Mouse (Mus musculus): Measurements from ENCODE around the gene Gpr4.

The Gpr4 gene

GRCm38 (mm10) chr7:19211996-19212755 is at the start of gene Gpr4:
TSS of gene Gpr4 (plus strand) at chr7:19212538.
- H3K27me3 ChIP-seq (ENCODE audit: control insufficient read depth, insufficient read depth, low read length, poor library complexity, severe bottlenecking) = no peaks in the 10 kb centered on the region; the same call in 1 of the 2 replicates
- no peak for DNase-seq (ENCODE audit: low read depth, low spot score)
- H3K36me3 ChIP-seq (ENCODE audit: control insufficient read depth, insufficient read depth, low read length, poor library complexity, severe bottlenecking) = no peaks in the 10 kb centered on the region

- DNase-seq (ENCODE audit: low read depth, low spot score) = no peak
- Histone ChIP-seq H3K36me3 (ENCODE audit: control insufficient read depth, insufficient read depth, low read length, poor library complexity, severe bottlenecking) (no peaks in the 10 kb centered on the region), H3K27me3 (ENCODE audit: control insufficient read depth, insufficient read depth, low read length, poor library complexity, severe bottlenecking) (no peaks in the 10 kb centered on the region; the same call in 1 of the 2 replicates)
Measured at GRCm38 (mm10) chr7:19162928-19163327, 49.4 kb upstream of the Gpr4 start.

- no peaks in the 10 kb centered on the region; the same call in 1 of the 2 replicates for H3K27me3 ChIP-seq (ENCODE audit: control insufficient read depth, insufficient read depth, low read length, poor library complexity, severe bottlenecking)
- no peaks in the 10 kb centered on the region for H3K36me3 ChIP-seq (ENCODE audit: control insufficient read depth, insufficient read depth, low read length, poor library complexity, severe bottlenecking)
- no peak for DNase-seq (ENCODE audit: low read depth, low spot score)
Measured at GRCm38 (mm10) chr7:19163752-19164151, 48.6 kb upstream of the Gpr4 start.

GRCm38 (mm10) chr7:19164189-19164588 is 48.1 kb upstream of the Gpr4 start:
- DNase-seq (ENCODE audit: low read depth, low spot score) = no peak
- no peaks in the 10 kb centered on the region for H3K36me3 ChIP-seq (ENCODE audit: control insufficient read depth, insufficient read depth, low read length, poor library complexity, severe bottlenecking)
- H3K27me3 ChIP-seq (ENCODE audit: control insufficient read depth, insufficient read depth, low read length, poor library complexity, severe bottlenecking) = no peaks in the 10 kb centered on the region; the same call in 1 of the 2 replicates

- peak; percentile 64 for DNase-seq (ENCODE audit: low read depth, low spot score)
- Histone ChIP-seq H3K36me3 (ENCODE audit: control insufficient read depth, insufficient read depth, low read length, poor library complexity, severe bottlenecking) (no peaks in the 10 kb centered on the region), H3K27me3 (ENCODE audit: control insufficient read depth, insufficient read depth, low read length, poor library complexity, severe bottlenecking) (no peaks in the 10 kb centered on the region; the same call in 1 of the 2 replicates)
Measured at GRCm38 (mm10) chr7:19164978-19165377, 47.4 kb upstream of the Gpr4 start.

- DNase-seq (ENCODE audit: low read depth, low spot score) = no peak
- Histone ChIP-seq H3K27me3 (ENCODE audit: control insufficient read depth, insufficient read depth, low read length, poor library complexity, severe bottlenecking) (no peaks in the 10 kb centered on the region; the same call in 1 of the 2 replicates), H3K36me3 (ENCODE audit: control insufficient read depth, insufficient read depth, low read length, poor library complexity, severe bottlenecking) (no peaks in the 10 kb centered on the region)
Measured at GRCm38 (mm10) chr7:19165656-19166423, 46.5 kb upstream of the Gpr4 start, which contains the start of gene Gipr. TSS of gene Gipr (minus strand) at chr7:19166127.

- DNase-seq (ENCODE audit: low read depth, low spot score) = no peak
- no peaks in the 10 kb centered on the region; the same call in none of the 2 replicates for H3K27me3 ChIP-seq (ENCODE audit: control insufficient read depth, insufficient read depth, low read length, poor library complexity, severe bottlenecking)
Measured at GRCm38 (mm10) chr7:19166990-19167389, 45.3 kb upstream of the Gpr4 start.

GRCm38 (mm10) chr7:19169506-19169905 is 42.8 kb upstream of the Gpr4 start:
- no peak for DNase-seq (ENCODE audit: low read depth, low spot score)
- no peaks in the 10 kb centered on the region for H3K36me3 ChIP-seq (ENCODE audit: control insufficient read depth, insufficient read depth, low read length, poor library complexity, severe bottlenecking)
- H3K27me3 ChIP-seq (ENCODE audit: control insufficient read depth, insufficient read depth, low read length, poor library complexity, severe bottlenecking) = no peaks in the 10 kb centered on the region; the same call in 1 of the 2 replicates

More at GRCm38 (mm10) chr7:19166990-19167389, 45.3 kb upstream of the Gpr4 start:
- no peaks in the 10 kb centered on the region for H3K36me3 ChIP-seq (ENCODE audit: control insufficient read depth, insufficient read depth, low read length, poor library complexity, severe bottlenecking)

GRCm38 (mm10) chr7:19170142-19170541 is 42.2 kb upstream of the Gpr4 start:
- H3K27me3 ChIP-seq (ENCODE audit: control insufficient read depth, insufficient read depth, low read length, poor library complexity, severe bottlenecking) = no peaks in the 10 kb centered on the region; the same call in 1 of the 2 replicates
- no peaks in the 10 kb centered on the region for H3K36me3 ChIP-seq (ENCODE audit: control insufficient read depth, insufficient read depth, low read length, poor library complexity, severe bottlenecking)
- no peak for DNase-seq (ENCODE audit: low read depth, low spot score)

- no peaks in the 10 kb centered on the region; the same call in 1 of the 2 replicates for H3K27me3 ChIP-seq (ENCODE audit: control insufficient read depth, insufficient read depth, low read length, poor library complexity, severe bottlenecking)
- no peak for DNase-seq (ENCODE audit: low read depth, low spot score)
- no peaks in the 10 kb centered on the region for H3K36me3 ChIP-seq (ENCODE audit: control insufficient read depth, insufficient read depth, low read length, poor library complexity, severe bottlenecking)
Measured at GRCm38 (mm10) chr7:19171831-19172230, 40.5 kb upstream of the Gpr4 start.

- DNase-seq (ENCODE audit: low read depth, low spot score) = peak; percentile 84
- Histone ChIP-seq H3K27me3 (ENCODE audit: control insufficient read depth, insufficient read depth, low read length, poor library complexity, severe bottlenecking) (no peaks in the 10 kb centered on the region; the same call in 1 of the 2 replicates), H3K36me3 (ENCODE audit: control insufficient read depth, insufficient read depth, low read length, poor library complexity, severe bottlenecking) (no peaks in the 10 kb centered on the region)
Measured at GRCm38 (mm10) chr7:19172874-19173273, 39.5 kb upstream of the Gpr4 start.

GRCm38 (mm10) chr7:19175708-19176515 is 36.4 kb upstream of the Gpr4 start, which contains the start of gene Eml2:
TSS of gene Eml2 (plus strand) at chr7:19176421.
- DNase-seq (ENCODE audit: low read depth, low spot score) = peak; percentile 50
- Histone ChIP-seq H3K27me3 (ENCODE audit: control insufficient read depth, insufficient read depth, low read length, poor library complexity, severe bottlenecking) (no peaks in the 10 kb centered on the region; the same call in 1 of the 2 replicates), H3K36me3 (ENCODE audit: control insufficient read depth, insufficient read depth, low read length, poor library complexity, severe bottlenecking) (no peaks in the 10 kb centered on the region)

GRCm38 (mm10) chr7:19176516-19176947 is 35.8 kb upstream of the Gpr4 start:
- DNase-seq (ENCODE audit: low read depth, low spot score) = no peak
- Histone ChIP-seq H3K36me3 (ENCODE audit: control insufficient read depth, insufficient read depth, low read length, poor library complexity, severe bottlenecking) (no peaks in the 10 kb centered on the region), H3K27me3 (ENCODE audit: control insufficient read depth, insufficient read depth, low read length, poor library complexity, severe bottlenecking) (no peaks in the 10 kb centered on the region; the same call in 1 of the 2 replicates)

- DNase-seq (ENCODE audit: low read depth, low spot score) = no peak
- no peaks in the 10 kb centered on the region for H3K27me3 ChIP-seq (ENCODE audit: control insufficient read depth, insufficient read depth, low read length, poor library complexity, severe bottlenecking)
- H3K36me3 ChIP-seq (ENCODE audit: control insufficient read depth, insufficient read depth, low read length, poor library complexity, severe bottlenecking) = no peaks in the 10 kb centered on the region
Measured at GRCm38 (mm10) chr7:19177216-19177615, 35.1 kb upstream of the Gpr4 start.
